Mouse (Mus musculus): ENCODE results near the gene Fermt1. TPM values are rescaled to one million over a fixed set of nuclear protein-coding genes. Genes with fewer than 3 reads are reported as not detected.

Fermt1 gene
- polyA plus RNA-seq, 1 experiment from 2014 or later = 46.1 TPM

DNA sequence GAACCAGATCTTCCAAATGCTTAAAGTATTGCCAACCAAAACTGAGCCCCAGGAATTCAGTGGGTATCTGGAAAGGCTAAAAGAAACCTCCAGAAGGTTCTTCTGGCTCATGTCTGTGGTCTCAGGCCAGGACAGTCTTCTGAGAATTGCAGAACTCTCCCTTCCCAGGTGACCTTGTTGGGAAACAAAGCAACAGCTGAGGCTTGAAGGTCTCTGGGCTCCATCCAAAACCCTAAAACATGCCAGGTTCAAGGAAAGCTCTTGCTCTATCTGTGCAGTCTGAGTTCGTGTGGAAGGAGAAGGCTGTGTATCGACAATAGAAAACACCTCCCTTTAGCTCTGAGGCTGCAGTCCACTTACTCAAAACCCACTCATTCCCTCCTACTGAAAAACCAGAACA lies 40.7 kb downstream of the Fermt1 start:
- peaks cover 4% of the 10 kb centered on the region; the same call in 1 of the 2 replicates for H3K36me3 ChIP-seq
- H3K9me3 ChIP-seq = no peaks in the 10 kb centered on the region
- H3K27me3 ChIP-seq (replicated peaks) = no peaks in the 10 kb centered on the region
- H3K4me2 ChIP-seq (replicated peaks) = no peak overlapping the region
- H3K9ac ChIP-seq = no peak overlapping the region
- no peak overlapping the region for H3K27ac ChIP-seq
- ATAC-seq = no peak
- WGBS = 78% methylated on average over 2 of the region's 2 CpGs
- no peak overlapping the region for H3K4me3 ChIP-seq (replicated peaks)
- H3K4me1 ChIP-seq (replicated peaks) = no peaks in the 10 kb centered on the region

DNA sequence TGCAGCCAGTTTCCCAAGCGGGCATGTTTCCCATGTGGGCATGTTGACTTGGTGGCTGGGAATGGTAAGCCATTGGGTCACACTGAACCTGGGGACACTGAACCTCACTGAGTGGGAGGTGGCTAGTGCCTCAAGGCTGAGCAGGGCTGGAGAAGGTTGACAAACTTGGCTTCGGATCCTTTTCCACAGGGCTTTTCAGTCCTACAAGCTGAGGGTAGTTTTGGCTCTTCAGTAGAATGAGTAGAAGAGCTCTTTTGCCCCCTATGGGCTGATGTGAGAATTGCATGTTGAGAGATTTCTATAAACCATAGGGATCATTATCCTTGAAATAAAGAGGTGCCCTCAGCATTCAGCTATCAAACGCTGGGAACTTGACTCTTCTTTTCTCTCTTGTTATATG lies 42.2 kb downstream of the Fermt1 start:
- 40% methylated on average over 3 of the region's 3 CpGs for WGBS
- Histone ChIP-seq H3K4me1 (replicated peaks) (no peaks in the 10 kb centered on the region), H3K9ac (no peak overlapping the region), H3K27me3 (replicated peaks) (no peaks in the 10 kb centered on the region), H3K36me3 (peaks cover 4% of the 10 kb centered on the region; the same call in 1 of the 2 replicates), H3K27ac (no peak overlapping the region), H3K4me2 (replicated peaks) (no peak overlapping the region), H3K4me3 (replicated peaks) (no peak overlapping the region), H3K9me3 (no peaks in the 10 kb centered on the region)
- ATAC-seq = peak; percentile 44; the same call in 1 of the 2 replicates

DNA sequence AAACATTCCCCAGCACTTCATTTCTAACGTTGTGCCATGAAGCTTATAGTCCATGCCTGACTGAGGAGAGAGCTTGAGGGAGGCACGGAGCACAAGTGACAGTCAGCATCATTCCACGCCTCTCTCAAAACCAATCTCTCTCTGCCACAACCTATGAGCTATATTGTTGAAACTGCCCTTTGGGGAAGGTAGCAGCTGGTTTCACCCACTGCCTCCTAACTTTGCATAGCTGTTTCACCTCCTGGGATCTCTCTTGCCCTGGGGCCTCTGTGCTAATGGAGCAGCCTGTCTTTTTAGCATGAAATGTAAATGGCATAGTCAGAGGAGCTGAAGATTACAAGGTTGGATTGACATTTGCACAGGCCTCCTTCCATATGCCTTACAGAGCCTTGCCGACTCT lies 43.6 kb downstream of the Fermt1 start:
- Histone ChIP-seq H3K36me3 (peaks cover 4% of the 10 kb centered on the region; the same call in 1 of the 2 replicates), H3K4me3 (replicated peaks) (no peak overlapping the region), H3K9me3 (no peaks in the 10 kb centered on the region), H3K27ac (no peak overlapping the region), H3K4me2 (replicated peaks) (no peak overlapping the region), H3K9ac (no peak overlapping the region), H3K4me1 (replicated peaks) (no peaks in the 10 kb centered on the region), H3K27me3 (replicated peaks) (no peaks in the 10 kb centered on the region)
- no peak for ATAC-seq
- WGBS = 55% methylated on average over 4 of the region's 4 CpGs

DNA sequence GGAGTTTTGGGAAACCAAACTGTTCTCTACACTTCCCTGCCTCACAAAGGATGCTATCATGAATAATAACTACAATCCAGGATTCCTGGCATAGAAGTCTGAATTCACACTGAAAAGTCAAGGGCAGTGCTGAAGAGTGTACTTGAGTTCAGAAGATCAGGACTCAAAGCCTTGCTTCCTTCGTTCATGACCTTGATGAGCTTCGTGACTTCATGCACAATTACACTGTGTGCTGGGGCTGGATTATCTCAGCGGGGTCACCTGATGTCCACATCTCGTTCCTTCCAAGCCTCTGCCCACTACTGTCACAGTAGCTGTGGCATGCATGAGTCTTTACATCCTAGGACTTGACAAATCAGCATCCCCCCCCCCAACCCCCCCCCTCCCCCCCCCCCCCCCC lies 44.1 kb downstream of the Fermt1 start:
- no peak for ATAC-seq
- Histone ChIP-seq H3K4me2 (replicated peaks) (no peak overlapping the region), H3K4me3 (replicated peaks) (no peak overlapping the region), H3K9ac (no peak overlapping the region), H3K4me1 (replicated peaks) (no peaks in the 10 kb centered on the region), H3K9me3 (no peaks in the 10 kb centered on the region), H3K27me3 (replicated peaks) (no peaks in the 10 kb centered on the region), H3K27ac (no peak overlapping the region), H3K36me3 (peaks cover 3% of the 10 kb centered on the region; the same call in 1 of the 2 replicates)
- 81% methylated on average over 4 of the region's 4 CpGs for WGBS

DNA sequence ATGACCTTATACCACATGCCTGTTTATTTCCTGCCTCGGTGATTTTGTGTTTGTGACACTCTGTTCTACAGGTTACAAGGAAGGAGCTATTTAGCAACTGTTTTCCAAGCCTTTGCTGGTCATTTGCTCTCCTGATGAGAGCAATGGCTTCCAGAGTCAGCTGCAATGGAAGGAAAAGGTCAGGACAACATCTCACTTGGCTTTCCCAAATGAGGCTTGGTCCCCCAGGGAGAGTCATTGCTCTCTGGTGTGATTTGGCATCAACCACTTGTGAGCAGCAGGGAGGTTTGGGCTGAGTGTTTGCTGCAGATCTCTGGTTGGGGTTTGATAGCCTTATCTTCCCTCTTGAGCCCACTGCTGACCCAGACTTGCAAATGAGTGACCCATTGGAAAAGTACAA lies 45.1 kb downstream of the Fermt1 start:
- no peak overlapping the region for H3K4me3 ChIP-seq (replicated peaks)
- H3K27me3 ChIP-seq (replicated peaks) = no peaks in the 10 kb centered on the region
- no peak overlapping the region for H3K27ac ChIP-seq
- no peak overlapping the region for H3K4me2 ChIP-seq (replicated peaks)
- H3K4me1 ChIP-seq (replicated peaks) = no peaks in the 10 kb centered on the region
- ATAC-seq = no peak
- H3K36me3 ChIP-seq = no peaks in the 10 kb centered on the region
- H3K9me3 ChIP-seq = no peaks in the 10 kb centered on the region
- H3K9ac ChIP-seq = no peak overlapping the region
- 72% methylated on average over 1 of the region's 1 CpGs for WGBS

DNA sequence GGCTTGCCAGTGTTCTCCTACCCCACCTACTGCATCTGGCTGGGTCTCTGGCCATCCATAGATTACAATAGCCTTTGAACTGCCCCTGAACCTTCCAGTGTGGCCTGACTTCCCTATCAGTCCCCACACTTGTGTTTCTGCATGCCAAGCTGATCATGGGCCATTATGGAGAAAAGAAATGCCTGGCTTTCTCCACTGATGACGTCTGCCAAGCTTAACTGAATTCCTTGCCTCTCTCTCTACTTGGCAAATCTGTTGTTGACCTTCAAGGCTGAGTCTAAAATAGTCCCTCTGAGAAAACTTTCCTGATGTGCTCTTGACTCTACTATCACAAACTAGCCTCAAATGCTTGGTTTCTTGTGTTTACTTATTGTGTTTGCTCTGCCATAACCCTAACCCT lies 47.5 kb downstream of the Fermt1 start:
- Histone ChIP-seq H3K27ac (no peak overlapping the region), H3K4me3 (replicated peaks) (no peak overlapping the region)
- WGBS = 47% methylated on average over 1 of the region's 1 CpGs

DNA sequence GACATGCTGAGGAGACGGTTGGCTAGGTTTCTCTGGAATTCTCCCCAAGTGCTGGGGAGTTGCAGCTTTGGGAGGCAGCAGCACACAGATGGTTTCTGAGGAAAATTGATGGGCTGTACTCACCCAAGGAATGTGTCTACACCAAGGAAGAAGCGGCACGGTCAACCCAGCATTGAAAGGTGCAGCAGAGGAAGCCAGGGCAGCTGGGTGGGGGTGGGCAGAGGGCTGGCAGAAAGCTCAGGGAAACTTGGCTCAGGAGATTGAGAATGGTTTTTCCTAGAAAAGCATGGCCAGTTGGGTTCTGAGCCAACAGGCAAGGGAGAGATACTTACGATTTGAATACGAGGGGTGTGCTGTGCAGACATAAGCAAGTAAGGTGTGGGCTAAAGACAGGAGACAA lies 51.9 kb downstream of the Fermt1 start:
- Histone ChIP-seq H3K4me3 (replicated peaks) (no peak overlapping the region), H3K9ac (no peak overlapping the region), H3K27ac (no peak overlapping the region), H3K36me3 (no peaks in the 10 kb centered on the region), H3K9me3 (no peaks in the 10 kb centered on the region), H3K4me1 (replicated peaks) (no peaks in the 10 kb centered on the region), H3K27me3 (replicated peaks) (no peaks in the 10 kb centered on the region), H3K4me2 (replicated peaks) (no peak overlapping the region)
- WGBS = 73% methylated on average over 5 of the region's 5 CpGs
- ATAC-seq = no peak

More for the DNA sequence above, 47.5 kb downstream of the Fermt1 start:
- ATAC-seq = no peak
- Histone ChIP-seq H3K9ac (no peak overlapping the region), H3K4me1 (replicated peaks) (no peaks in the 10 kb centered on the region), H3K27me3 (replicated peaks) (no peaks in the 10 kb centered on the region), H3K4me2 (replicated peaks) (no peak overlapping the region), H3K36me3 (no peaks in the 10 kb centered on the region), H3K9me3 (no peaks in the 10 kb centered on the region)

DNA sequence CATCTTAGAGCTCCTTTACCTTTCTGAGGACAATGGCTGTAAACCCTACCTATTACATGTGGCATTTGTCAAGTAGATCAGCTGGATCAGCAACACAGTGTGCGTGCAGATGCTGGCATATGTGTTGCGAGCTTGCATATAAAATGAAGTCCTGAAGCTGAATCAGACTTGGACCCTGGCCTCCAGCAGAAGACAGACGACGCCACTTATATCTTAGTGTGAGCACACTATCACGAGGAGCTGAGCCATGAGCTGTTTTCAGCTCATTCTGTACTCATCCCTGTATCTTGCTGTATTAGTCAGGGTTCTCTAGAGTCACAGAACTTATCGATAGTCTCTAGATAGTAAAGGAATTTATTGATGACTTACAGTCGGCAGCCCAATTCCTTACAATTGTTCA lies 60.4 kb downstream of the Fermt1 start:
- no peak overlapping the region for H3K4me2 ChIP-seq (replicated peaks)
- H3K27ac ChIP-seq = no peak overlapping the region
- no peaks in the 10 kb centered on the region for H3K4me1 ChIP-seq (replicated peaks)
- ATAC-seq = no peak
- WGBS = 84% methylated on average over 7 of the region's 7 CpGs
- H3K9ac ChIP-seq = no peak overlapping the region
- no peaks in the 10 kb centered on the region for H3K36me3 ChIP-seq
- no peak overlapping the region for H3K4me3 ChIP-seq (replicated peaks)
- H3K9me3 ChIP-seq = no peaks in the 10 kb centered on the region
- peaks cover 4% of the 10 kb centered on the region; the same call in 1 of the 2 replicates for H3K27me3 ChIP-seq (replicated peaks)

DNA sequence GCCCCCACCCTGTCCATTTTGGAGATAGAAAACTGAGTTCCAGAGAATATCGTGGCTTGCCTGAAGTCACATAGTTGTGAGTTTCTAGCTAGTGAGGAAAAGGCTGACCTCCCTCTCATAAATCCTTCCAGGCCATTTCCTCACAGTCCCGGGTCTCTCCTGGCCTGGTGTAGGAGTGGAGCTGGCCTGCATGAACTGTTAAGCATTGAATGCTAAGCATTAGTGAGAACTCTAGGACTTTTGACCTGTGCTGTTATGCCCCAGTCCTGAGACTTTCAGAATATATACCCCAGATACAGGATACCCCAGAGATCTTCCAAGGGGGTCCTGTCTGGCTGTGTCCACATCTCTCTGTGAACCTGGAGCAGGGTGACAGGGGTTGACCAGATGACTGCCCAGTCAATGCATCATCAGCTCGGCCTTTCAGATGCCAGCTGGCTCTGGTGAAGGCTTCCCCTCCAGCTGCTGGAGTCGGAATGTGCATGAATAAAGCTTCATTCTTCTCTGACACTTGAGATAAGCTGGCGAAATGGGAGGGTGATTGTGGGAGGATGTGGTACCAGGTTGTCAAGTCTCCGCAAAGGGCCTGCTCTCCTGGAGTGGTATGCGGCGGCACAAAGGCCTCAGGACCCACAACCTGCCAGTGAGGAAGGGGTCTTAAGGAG lies 61.3 kb downstream of the Fermt1 start:
- H3K9ac ChIP-seq = no peak overlapping the region
- peaks cover 6% of the 10 kb centered on the region for H3K4me1 ChIP-seq (replicated peaks)
- H3K36me3 ChIP-seq = no peaks in the 10 kb centered on the region
- H3K4me3 ChIP-seq (replicated peaks) = no peak overlapping the region
- no peak for ATAC-seq
- H3K27me3 ChIP-seq (replicated peaks) = peaks cover 11% of the 10 kb centered on the region; the same call in 1 of the 2 replicates
- 55% methylated on average over 8 of the region's 8 CpGs for WGBS
- H3K27ac ChIP-seq = no peak overlapping the region
- no peak overlapping the region for H3K4me2 ChIP-seq (replicated peaks)
- no peaks in the 10 kb centered on the region for H3K9me3 ChIP-seq

DNA sequence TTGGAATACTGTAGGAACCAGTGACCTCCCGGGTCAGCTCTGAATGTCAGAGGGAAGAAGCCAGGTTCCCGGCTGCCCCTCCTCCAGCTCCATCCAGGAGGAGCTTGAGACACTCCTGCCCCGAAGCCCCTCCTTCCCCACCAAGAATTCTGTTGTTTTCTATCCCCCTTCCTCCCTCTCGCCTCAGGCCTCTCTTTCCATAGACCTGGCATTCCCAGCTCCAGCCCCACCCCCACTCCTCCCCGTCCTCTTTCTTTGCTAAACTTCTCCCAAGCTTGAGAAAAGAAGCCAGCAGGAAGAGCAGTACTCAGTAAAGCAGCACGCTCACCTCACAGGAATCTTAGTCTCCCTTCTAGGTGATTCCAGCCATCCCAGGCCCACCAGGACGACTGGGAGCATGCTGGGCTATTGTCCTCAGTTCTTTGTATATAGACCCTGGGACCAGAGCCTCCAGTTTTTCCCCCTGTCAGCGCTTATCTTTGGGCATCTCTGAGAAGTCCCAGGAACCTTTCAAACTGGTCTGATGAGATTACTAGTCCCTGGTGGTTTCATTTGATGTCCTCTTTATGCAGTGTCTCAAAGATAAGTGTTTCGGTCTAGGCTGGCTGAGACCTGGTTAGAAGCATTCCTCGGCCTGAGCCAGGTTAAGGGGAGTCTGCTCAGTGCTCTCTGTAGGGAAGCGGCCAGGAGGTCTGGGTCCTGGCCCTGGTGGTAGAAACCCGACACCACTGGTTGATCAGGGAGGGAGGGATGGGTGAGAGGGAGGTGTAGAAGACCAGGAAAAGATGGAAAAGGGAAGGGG lies 64.7 kb downstream of the Fermt1 start, which contains the start of gene Lrrn4:
Lrrn4 (minus strand) TSS at position 48 of the 802 bp plus-strand sequence.
- 23% methylated on average over 12 of the region's 12 CpGs for WGBS
- H3K27ac ChIP-seq = no peak within 1 kb of the TSS
- H3K9ac ChIP-seq = peak within 1 kb of the TSS; percentile 44; the same call in 1 of the 2 replicates
- H3K4me2 ChIP-seq (replicated peaks) = peak within 1 kb of the TSS; percentile 100
- H3K4me3 ChIP-seq (replicated peaks) = peak within 1 kb of the TSS; percentile 53
- peaks cover 12% of the 10 kb centered on the region for H3K4me1 ChIP-seq (replicated peaks)
- H3K36me3 ChIP-seq = no peaks in the 10 kb centered on the region
- no peak for ATAC-seq
- peaks cover 27% of the 10 kb centered on the region for H3K27me3 ChIP-seq (replicated peaks)
- no peaks in the 10 kb centered on the region for H3K9me3 ChIP-seq

DNA sequence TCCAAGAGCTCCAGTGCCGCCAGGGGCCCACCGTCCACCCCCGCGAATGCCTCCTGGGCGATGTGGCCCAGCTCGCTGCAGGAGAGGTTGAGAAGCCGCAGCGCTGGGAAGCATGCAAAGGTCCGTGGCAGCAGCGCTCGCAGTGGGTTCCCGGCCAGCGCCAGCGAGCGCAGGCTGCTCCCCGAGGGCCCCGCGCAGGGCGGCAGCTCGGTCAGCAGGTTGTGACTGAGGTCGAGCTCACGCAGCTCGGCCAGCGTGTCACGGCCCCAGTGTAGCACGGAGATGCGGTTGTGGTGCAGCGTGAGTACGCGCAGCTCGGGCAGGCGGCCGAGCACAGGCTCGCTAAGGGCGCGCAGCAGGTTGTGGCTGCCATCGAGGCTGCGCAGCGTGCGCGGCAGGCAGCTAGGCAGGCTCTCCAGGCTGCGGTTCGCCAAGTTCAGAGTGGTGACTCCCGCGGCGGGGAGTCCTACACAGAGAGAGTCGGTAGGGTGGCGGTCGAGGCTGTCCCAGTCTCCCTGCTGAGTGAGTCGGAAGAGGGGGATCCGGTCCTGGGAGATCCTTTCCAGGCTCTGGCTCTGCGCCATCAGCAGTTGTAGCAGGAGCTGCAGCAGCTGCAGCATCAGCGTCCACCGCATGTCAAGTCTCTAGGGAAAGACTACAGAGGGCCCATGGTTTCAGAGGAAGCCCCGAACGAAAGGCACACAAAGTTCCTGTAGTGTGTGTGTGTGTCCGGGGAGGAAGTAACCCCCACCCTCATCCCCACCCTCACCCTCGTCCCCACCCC lies 66.3 kb downstream of the Fermt1 start:
- under 1% methylated on average over 58 of the region's 58 CpGs for WGBS
- peak; percentile 77 for ATAC-seq
- Histone ChIP-seq H3K4me2 (replicated peaks) (peak overlapping the region; percentile 100), H3K4me1 (replicated peaks) (peaks cover 12% of the 10 kb centered on the region), H3K9ac (peak overlapping the region; percentile 44), H3K27me3 (replicated peaks) (peaks cover 27% of the 10 kb centered on the region), H3K4me3 (replicated peaks) (peak overlapping the region; percentile 53), H3K9me3 (no peaks in the 10 kb centered on the region), H3K36me3 (no peaks in the 10 kb centered on the region), H3K27ac (no peak overlapping the region)

DNA sequence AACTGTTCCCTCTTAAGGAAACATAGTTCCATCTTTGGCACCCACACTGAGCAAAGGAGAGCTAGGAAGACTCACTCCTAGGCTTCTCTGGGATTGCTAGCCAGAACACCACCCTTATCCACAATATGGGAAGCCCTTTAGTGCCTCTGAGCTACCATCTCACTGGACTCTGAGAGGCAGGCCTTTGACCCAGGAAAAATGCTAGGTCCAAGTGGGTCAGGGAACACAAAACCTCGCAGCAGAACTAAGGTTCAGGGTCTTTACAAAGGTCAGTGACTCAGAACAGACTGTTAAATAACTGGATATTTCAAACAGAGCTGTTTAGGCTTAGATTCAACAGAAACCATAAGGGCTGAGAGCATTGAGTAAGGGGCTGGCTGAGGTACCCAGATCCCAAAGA lies 68.7 kb downstream of the Fermt1 start:
- Histone ChIP-seq H3K4me1 (replicated peaks) (peaks cover 12% of the 10 kb centered on the region), H3K9me3 (no peaks in the 10 kb centered on the region), H3K36me3 (no peaks in the 10 kb centered on the region), H3K4me3 (replicated peaks) (no peak overlapping the region), H3K27ac (no peak overlapping the region), H3K4me2 (replicated peaks) (no peak overlapping the region), H3K27me3 (replicated peaks) (peaks cover 27% of the 10 kb centered on the region), H3K9ac (no peak overlapping the region)
- no peak for ATAC-seq
- 60% methylated on average over 1 of the region's 1 CpGs for WGBS
